Mouse (Mus musculus) embryonic facial prominence, embryonic 14.5 days (tissue): ENCODE measurements around the gene Nsun2. TPM values are rescaled to one million over a fixed set of nuclear protein-coding genes. Genes with fewer than 3 reads are reported as not detected.

Experiments used
- ATAC-seq: fragments of 200-750 bp; cut with Nextera tagmentation; 2 replicates; pipeline ENCODE4 v1.8.0; 2017; ENCODE audit warnings: low read depth, moderate number of reproducible peaks, moderate TSS enrichment
- DNase-seq: peaks from one replicate; pipeline ENCODE4 v3.0.0-alpha.2; 2015; ENCODE audit warnings: low spot score
- H3K27ac ChIP-seq: fragments of 300-500 bp; sonication (generic); replicated peaks from 2 replicates; pipeline ENCODE4 v1.5.1; 2014; ENCODE audit warnings: low read depth, mild to moderate bottlenecking, low read length, moderate library complexity
- H3K27me3 ChIP-seq: fragments of 300-500 bp; sonication (generic); replicated peaks from 2 replicates; pipeline ENCODE4 v1.6.1; 2014; ENCODE audit warnings: low read length; ENCODE audit not compliant: control insufficient read depth, insufficient read depth
- H3K36me3 ChIP-seq: fragments of 300-500 bp; sonication (generic); 2 replicates; pipeline ENCODE4 v1.6.1; 2014; ENCODE audit warnings: low read length, mixed read lengths; ENCODE audit not compliant: control insufficient read depth, insufficient read depth
- H3K4me1 ChIP-seq: fragments of 300-500 bp; sonication (generic); 2 replicates; pipeline ENCODE4 v1.6.1; 2014; ENCODE audit warnings: antibody characterized with exemption, low read length; ENCODE audit not compliant: control insufficient read depth, insufficient read depth
- H3K4me2 ChIP-seq: fragments of 300-500 bp; sonication (generic); 2 replicates; pipeline ENCODE4 v1.6.1; 2014; ENCODE audit warnings: low read depth, mild to moderate bottlenecking, low read length, moderate library complexity, mixed read lengths
- H3K4me3 ChIP-seq: fragments of 300-500 bp; sonication (generic); 2 replicates; pipeline ENCODE4 v1.5.1; 2014; ENCODE audit warnings: low read depth, mild to moderate bottlenecking, low read length
- H3K9ac ChIP-seq: fragments of 300-500 bp; sonication (generic); 2 replicates; pipeline ENCODE4 v1.6.1; 2014; ENCODE audit warnings: low read depth, mild to moderate bottlenecking, low read length, moderate library complexity, mixed read lengths
- H3K9me3 ChIP-seq: fragments of 300-500 bp; sonication (generic); 2 replicates; pipeline ENCODE4 v1.6.1; 2016; ENCODE audit warnings: low read length; ENCODE audit not compliant: control insufficient read depth
- WGBS: fragments of 180-500 bp; shearing (Covaris S2); extraction: QIAGEN DNeasy Blood & Tissue Kit; methylation state at CpG from one replicate; pipeline ENCODE4 v1.1.7; 2014; 5-methylcytosine and 5-hydroxymethylcytosine counted together
- polyA plus RNA-seq: library from polyadenylated mRNA; unstranded; fragments of >200 nt; fragmentation: Nextera tagmentation; extraction: Ambion mirVana; gene quantifications from 2 replicates; pipeline ENCODE4 v1.2.1, GENCODE M21; 2014

Nsun2 gene
- polyA plus RNA-seq, 1 experiment from 2014 or later: 112 TPM

DNA sequence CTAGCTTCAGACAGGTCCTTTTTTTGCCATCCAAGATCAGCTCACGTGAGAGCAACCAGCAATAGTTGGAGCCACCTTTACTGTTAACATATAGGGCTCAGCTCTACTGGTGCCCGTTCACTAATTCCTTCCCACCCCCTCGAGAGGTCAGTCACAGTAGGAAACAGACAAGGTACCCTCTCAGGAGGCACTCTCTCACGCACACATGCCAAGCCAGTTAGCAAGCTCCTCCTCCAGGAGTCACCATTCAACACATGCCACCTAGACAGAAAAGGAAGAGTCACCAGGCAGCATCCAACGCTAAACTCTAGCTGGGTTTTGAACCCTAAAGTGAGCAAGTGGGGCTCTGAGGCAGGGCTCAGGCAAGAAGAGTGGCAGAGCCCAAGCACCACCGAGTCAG is 2.1 kb upstream of the Nsun2 start:
- Histone ChIP-seq H3K4me1 (peaks cover 36% of the 10 kb centered on the region), H3K4me2 (peak overlapping the region; percentile 86)
- DNase-seq: no peak

DNA sequence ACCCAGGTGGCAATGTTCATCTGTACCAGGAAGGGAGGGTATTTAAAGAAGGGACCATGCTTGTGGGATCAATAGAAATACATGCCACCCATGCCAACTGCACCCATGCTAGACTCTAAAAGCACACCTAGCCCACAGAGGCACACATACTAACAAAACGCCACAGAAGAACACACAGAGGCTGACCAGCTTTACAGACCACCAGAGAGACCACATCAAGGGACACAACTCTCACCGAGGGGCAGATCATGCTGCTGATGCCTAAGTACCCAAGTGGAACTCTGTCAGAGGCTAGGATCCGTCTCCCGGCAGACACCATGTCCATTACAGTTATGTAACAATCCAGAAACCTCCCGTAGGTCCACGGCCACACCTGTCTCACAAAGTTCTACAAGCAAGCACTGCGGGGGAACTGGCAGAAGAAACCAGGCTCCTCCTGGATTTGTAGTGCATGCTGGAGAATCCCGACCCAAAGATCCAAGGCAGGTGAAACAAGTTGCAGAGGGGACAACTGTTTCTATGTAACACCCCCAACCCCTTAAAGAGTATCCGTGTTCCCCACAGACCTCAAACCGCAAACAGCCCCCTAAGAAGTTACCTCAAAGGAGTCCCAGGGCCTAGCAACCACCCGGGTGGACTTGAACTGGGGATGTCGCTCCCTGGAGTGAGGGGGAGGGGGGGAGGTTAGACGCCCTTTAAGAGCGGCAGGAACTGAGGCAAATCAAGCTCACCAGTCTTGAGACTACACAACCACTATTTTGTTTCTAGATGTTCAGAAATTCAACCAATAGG is 1.2 kb upstream of the Nsun2 start:
- no peaks in the 10 kb centered on the region for H3K27me3 ChIP-seq
- no peaks in the 10 kb centered on the region for H3K9me3 ChIP-seq
- peaks cover 21% of the 10 kb centered on the region; the same call in 1 of the 2 replicates for H3K36me3 ChIP-seq
- H3K4me3 ChIP-seq: peak overlapping the region; percentile 94
- WGBS: 16% methylated on average over 14 of the region's 14 CpGs
- DNase-seq: no peak
- H3K27ac ChIP-seq: no peak overlapping the region
- H3K4me2 ChIP-seq: peak overlapping the region; percentile 86
- no peak for ATAC-seq
- H3K4me1 ChIP-seq: peaks cover 36% of the 10 kb centered on the region
- H3K9ac ChIP-seq: peak overlapping the region; percentile 89

More for the DNA sequence above, 2.1 kb upstream of the Nsun2 start:
- H3K4me3 ChIP-seq: peak overlapping the region; percentile 94; the same call in 1 of the 2 replicates
- peak overlapping the region; percentile 89 for H3K9ac ChIP-seq
- peaks cover 21% of the 10 kb centered on the region; the same call in 1 of the 2 replicates for H3K36me3 ChIP-seq
- ATAC-seq: no peak
- no peak overlapping the region for H3K27ac ChIP-seq
- H3K9me3 ChIP-seq: no peaks in the 10 kb centered on the region
- WGBS: 39% methylated on average over 6 of the region's 6 CpGs
- H3K27me3 ChIP-seq: no peaks in the 10 kb centered on the region

DNA sequence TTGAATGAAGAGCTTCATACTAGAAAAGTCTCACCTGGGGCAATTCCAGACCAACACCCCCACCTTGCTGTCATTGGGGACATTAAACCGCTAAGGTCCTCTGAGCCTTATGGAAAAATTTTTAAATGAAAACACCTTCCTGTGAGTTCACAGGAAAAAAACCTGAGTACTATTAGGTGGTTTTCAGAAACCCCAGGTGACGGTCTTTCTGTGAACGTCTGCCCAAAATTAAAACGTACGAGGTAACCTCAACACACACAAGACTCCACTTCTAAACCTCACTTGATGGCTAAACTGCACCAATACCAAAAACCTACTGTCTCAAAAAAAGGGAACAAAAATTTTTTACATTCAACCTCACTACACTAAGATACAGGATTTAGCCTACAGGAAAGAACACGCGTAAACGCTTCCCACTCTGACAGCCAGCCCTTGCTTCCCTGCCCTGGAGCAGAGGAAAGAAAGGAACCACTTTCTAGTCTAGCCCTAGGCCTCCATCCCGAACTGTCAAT is 597 bp upstream of the Nsun2 start:
- H3K9ac ChIP-seq: peak overlapping the region; percentile 89
- under 1% methylated on average over 9 of the region's 9 CpGs for WGBS
- H3K9me3 ChIP-seq: no peaks in the 10 kb centered on the region

DNA sequence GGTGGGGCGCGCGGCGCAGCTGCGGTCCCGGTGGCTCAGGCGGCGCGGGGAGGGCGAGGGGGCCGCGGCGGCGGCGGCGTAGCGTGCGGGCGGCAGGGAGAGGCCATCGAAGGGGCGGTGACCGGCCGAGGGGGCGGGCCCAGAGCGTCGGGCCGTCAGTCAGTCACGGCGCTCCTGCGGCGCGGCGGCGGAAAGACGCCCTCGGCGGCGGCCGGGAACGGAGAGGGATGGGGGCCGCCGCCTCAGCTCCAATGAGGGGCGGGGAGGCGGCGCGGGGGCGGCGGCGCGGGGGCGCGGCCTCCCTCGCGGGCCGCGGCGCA is 748 bp downstream of the Nsun2 start, which contains the start of gene Tent4a:
Gene Tent4a (minus strand): TSS at position 284 of the 320 bp plus-strand sequence.
- ATAC-seq: peak; percentile 88
- no peaks in the 10 kb centered on the region for H3K27me3 ChIP-seq
- H3K9me3 ChIP-seq: no peaks in the 10 kb centered on the region
- no peak for DNase-seq
- H3K4me1 ChIP-seq: peaks cover 38% of the 10 kb centered on the region
- H3K36me3 ChIP-seq: peaks cover 12% of the 10 kb centered on the region; the same call in 1 of the 2 replicates
- H3K4me3 ChIP-seq: peak within 1 kb of the TSS; percentile 94
- H3K4me2 ChIP-seq: peak within 1 kb of the TSS; percentile 86
- H3K27ac ChIP-seq: peak within 1 kb of the TSS; percentile 93
- no CpG with 5 or more reads among the region's 57 CpGs for WGBS
- peak within 1 kb of the TSS; percentile 89 for H3K9ac ChIP-seq

More for the DNA sequence above, 597 bp upstream of the Nsun2 start:
- Histone ChIP-seq H3K4me2 (peak overlapping the region; percentile 86), H3K27me3 (no peaks in the 10 kb centered on the region), H3K4me3 (peak overlapping the region; percentile 94), H3K36me3 (peaks cover 21% of the 10 kb centered on the region; the same call in 1 of the 2 replicates), H3K27ac (0 out of 2 replicates have a peak overlapping the region, but pooled peaks have one; percentile 93), H3K4me1 (peaks cover 32% of the 10 kb centered on the region)
- no peak for DNase-seq
- ATAC-seq: no peak

DNA sequence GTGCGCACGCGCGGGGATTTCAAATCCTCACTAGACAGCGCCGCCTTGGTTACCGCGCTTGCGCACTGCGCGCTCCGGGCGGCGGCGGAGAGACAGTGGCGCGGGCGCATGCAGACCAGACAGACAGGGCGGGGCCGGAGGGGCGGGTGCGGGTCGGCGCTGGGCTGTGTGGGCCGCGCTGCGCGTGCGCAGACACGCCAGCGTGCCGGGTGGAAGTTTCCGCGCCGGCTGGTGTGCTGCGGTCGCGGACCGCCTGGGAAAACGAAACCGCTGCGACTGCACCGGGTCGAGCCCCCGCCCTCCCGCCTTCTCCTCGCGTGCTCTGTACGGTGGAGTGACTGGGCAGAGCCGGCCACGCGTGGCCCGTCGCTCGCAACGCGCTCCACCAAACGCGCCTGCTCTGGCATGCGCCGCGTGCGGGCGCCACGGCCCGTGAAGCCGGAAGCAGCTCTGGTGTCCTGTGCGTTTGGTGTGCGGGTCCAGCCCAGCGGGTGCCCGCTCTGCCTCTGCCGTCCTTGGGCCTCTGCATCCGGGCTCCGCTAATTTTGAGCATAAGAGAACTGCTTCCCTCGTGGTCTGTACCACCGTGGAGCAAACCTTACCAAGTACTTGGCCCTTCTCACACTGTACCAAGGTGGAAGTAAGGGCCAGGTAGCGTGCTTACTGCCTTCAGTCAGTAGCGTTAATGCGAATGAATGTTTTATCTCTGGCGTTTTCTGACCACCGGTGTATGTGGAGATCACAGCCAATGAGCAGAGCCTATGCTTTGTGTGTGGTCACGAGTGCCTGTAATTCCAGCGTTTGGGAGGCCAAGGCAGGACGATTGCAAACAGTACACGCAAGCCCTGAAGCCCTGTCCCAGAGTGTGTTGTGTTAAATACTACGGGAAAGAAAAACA is 1.4 kb downstream of the Nsun2 start:
- Histone ChIP-seq H3K27me3 (no peaks in the 10 kb centered on the region), H3K9ac (peak overlapping the region; percentile 89), H3K4me3 (peak overlapping the region; percentile 94), H3K4me2 (peak overlapping the region; percentile 71), H3K27ac (peak overlapping the region; percentile 93), H3K9me3 (no peaks in the 10 kb centered on the region), H3K4me1 (peaks cover 38% of the 10 kb centered on the region), H3K36me3 (0 out of 2 replicates have a peak, but pooled peaks cover 6% of the 10 kb centered on the region)
- ATAC-seq (peak; percentile 96), DNase-seq (peak; percentile 98)
- WGBS: under 1% methylated on average over 38 of the region's 86 CpGs

DNA sequence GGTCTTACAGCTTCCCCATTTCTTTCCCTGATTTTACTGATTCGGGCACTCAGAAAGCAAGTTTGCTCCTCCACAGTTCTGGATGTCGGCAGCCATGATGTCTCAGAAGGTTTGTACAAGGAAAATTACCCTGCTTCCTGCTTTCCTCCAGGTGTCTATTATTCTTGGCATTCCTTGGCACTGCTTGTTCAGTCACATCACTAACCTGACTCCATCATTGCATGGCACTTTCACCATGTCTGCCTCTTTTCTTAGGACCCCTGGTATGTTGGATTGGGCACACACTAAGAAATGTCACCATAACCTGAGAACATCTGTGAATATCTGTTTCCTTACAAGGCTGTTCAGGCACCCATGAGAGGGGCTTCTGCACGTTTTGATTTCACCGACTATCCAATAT is 2.5 kb downstream of the Nsun2 start:
- Histone ChIP-seq H3K36me3 (no peaks in the 10 kb centered on the region), H3K9ac (0 out of 2 replicates have a peak overlapping the region, but pooled peaks have one; percentile 68), H3K9me3 (no peaks in the 10 kb centered on the region), H3K4me2 (peak overlapping the region; percentile 71), H3K27ac (peak overlapping the region; percentile 73; the same call in 1 of the 2 replicates), H3K4me3 (peak overlapping the region; percentile 94; the same call in 1 of the 2 replicates), H3K27me3 (no peaks in the 10 kb centered on the region), H3K4me1 (peaks cover 34% of the 10 kb centered on the region)
- 69% methylated on average over 4 of the region's 4 CpGs for WGBS
- ATAC-seq (no peak), DNase-seq (no peak)

DNA sequence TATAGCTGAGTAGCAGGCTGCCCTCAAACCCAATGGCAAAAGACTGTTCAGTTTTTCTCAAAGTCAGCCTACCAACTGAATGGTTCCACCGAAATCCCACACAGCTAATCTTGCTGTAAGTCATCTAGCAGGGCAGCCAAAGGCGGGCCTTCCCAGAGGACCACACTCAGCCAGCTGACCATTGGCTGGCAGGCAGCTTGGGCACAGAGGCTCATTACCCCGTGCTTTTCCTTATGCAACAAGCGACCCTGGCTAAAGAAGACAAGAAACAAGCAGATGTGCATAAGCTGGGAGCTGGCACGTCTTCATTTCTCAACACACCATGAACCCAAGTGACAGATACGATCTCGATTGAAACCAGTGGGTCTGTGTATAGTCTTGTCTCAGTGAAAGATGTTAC is 3.8 kb downstream of the Nsun2 start:
- Histone ChIP-seq H3K9ac (no peak overlapping the region), H3K9me3 (no peaks in the 10 kb centered on the region), H3K36me3 (no peaks in the 10 kb centered on the region), H3K27ac (no peak overlapping the region), H3K4me3 (no peak overlapping the region), H3K27me3 (no peaks in the 10 kb centered on the region), H3K4me2 (no peak overlapping the region), H3K4me1 (peaks cover 21% of the 10 kb centered on the region)
- ATAC-seq (no peak), DNase-seq (no peak)
- WGBS: 69% methylated on average over 7 of the region's 7 CpGs

DNA sequence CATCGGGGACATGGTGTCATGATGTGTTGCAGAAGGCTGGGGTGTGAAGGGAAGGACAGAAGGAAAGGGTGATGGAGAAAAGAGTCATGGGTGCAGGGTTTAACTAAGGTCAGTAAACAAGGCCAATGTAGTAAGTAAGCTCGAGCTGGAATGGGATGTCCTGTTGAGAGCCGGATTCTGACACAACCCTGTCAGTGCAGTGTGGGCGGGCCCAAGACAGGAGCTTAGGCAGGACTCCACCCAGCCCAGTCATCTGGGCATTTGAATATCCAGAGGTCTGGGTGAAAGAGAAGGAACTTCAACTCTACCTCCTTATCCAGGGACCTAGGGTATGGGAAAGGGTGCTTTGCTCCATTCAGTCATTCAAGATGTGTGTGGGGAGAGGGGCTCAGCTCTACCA is 4.8 kb downstream of the Nsun2 start:
- Histone ChIP-seq H3K9ac (no peak overlapping the region), H3K36me3 (no peaks in the 10 kb centered on the region), H3K4me2 (no peak overlapping the region), H3K27me3 (no peaks in the 10 kb centered on the region), H3K4me1 (peaks cover 26% of the 10 kb centered on the region), H3K4me3 (no peak overlapping the region), H3K9me3 (no peaks in the 10 kb centered on the region), H3K27ac (no peak overlapping the region)
- 26% methylated on average over 4 of the region's 4 CpGs for WGBS
- DNase-seq (no peak), ATAC-seq (no peak)
